Mouse (Mus musculus): ENCODE results near the gene Ern2.

- TF ChIP-seq CTCF (IDR thresholded peaks at IDR 0.05; ENCODE audit: extremely low read depth, insufficient read depth, insufficient read length, insufficient replicate concordance) (no peak), POLR2A (IDR thresholded peaks at IDR 0.05; ENCODE audit: low read depth, low read length) (no peak)
Measured at GRCm38 (mm10) chr7:122135070-122135469, 50.9 kb downstream of the Ern2 start.
